Mouse (Mus musculus) hindbrain, embryonic 11.5 days (tissue): ENCODE results near the gene Ccr8. TPM values are rescaled to one million over a fixed set of nuclear protein-coding genes. Genes with fewer than 3 reads are reported as not detected.

Experiments used
- polyA plus RNA-seq: library from polyadenylated mRNA; unstranded; fragments of >200 nt; fragmentation: Nextera tagmentation; extraction: Ambion mirVana; gene quantifications from 2 replicates; pipeline ENCODE4 v1.2.1, GENCODE M21; 2014

The Ccr8 gene
- polyA plus RNA-seq, 1 experiment from 2014 or later, result not detected

Other genes with a start within 250 kb of the Ccr8 start
- gene Wdr48, start 197.2 kb upstream of the Ccr8 start, polyA plus RNA-seq, result 64.0 and 71.8 TPM in 2 replicates
- 17.3 and 18.5 TPM in 2 replicates for gene Gorasp1, start 154.5 kb upstream of the Ccr8 start, polyA plus RNA-seq
- 0.23 and 0.60 TPM in 2 replicates for gene Ttc21a, start 154.5 kb upstream of the Ccr8 start, polyA plus RNA-seq
- gene Csrnp1, start 107.5 kb upstream of the Ccr8 start, polyA plus RNA-seq, result 0.62 and 1.3 TPM in 2 replicates
- 0.04 TPM in 1 of 2 replicates, not detected in the other for gene Xirp1, start 68.5 kb upstream of the Ccr8 start, polyA plus RNA-seq
- gene Cx3cr1, start 22.2 kb upstream of the Ccr8 start, polyA plus RNA-seq, result 4.3 and 7.2 TPM in 2 replicates
- gene Slc25a38, start 18.3 kb downstream of the Ccr8 start, polyA plus RNA-seq, result 40.8 and 41.7 TPM in 2 replicates
- gene Rpsa, start 35.6 kb downstream of the Ccr8 start, polyA plus RNA-seq, result 1,430 and 1,488 TPM in 2 replicates
- gene Mobp, start 57.6 kb downstream of the Ccr8 start, polyA plus RNA-seq, result 0.36 TPM in 1 of 2 replicates, not detected in the other
- 0.25 and 0.66 TPM in 2 replicates for gene Myrip, start 209.4 kb downstream of the Ccr8 start, polyA plus RNA-seq